Mouse (Mus musculus) embryonic facial prominence, embryonic 13.5 days (tissue): ENCODE results near the gene Sox5. TPM values are rescaled to one million over a fixed set of nuclear protein-coding genes. Genes with fewer than 3 reads are reported as not detected.

ENCODE experiments used
- ATAC-seq: fragments of 200-750 bp; cut with Nextera tagmentation; 2 replicates; pipeline ENCODE4 v1.8.0; 2017; ENCODE audit warnings: low read depth; ENCODE audit not compliant: insufficient number of reproducible peaks, insufficient read depth, low FRiP score, low TSS enrichment
- H3K27ac ChIP-seq: fragments of 300-500 bp; sonication (generic); 2 replicates; pipeline ENCODE4 v1.5.1; 2015; ENCODE audit warnings: moderate library complexity, mild to moderate bottlenecking, inconsistent platforms
- H3K27me3 ChIP-seq: fragments of 300-500 bp; sonication (generic); 2 replicates; pipeline ENCODE4 v1.6.1; 2015; ENCODE audit warnings: mild to moderate bottlenecking, inconsistent platforms
- H3K36me3 ChIP-seq: fragments of 300-500 bp; sonication (generic); 2 replicates; pipeline ENCODE4 v1.6.1; 2015; ENCODE audit warnings: mild to moderate bottlenecking, inconsistent platforms
- H3K4me1 ChIP-seq: fragments of 300-500 bp; sonication (generic); 2 replicates; pipeline ENCODE4 v1.6.1; 2015; ENCODE audit warnings: inconsistent platforms
- H3K4me2 ChIP-seq: fragments of 300-500 bp; sonication (generic); 2 replicates; pipeline ENCODE4 v1.6.1; 2015; ENCODE audit warnings: moderate library complexity, mild to moderate bottlenecking, inconsistent platforms
- H3K4me3 ChIP-seq: fragments of 300-500 bp; sonication (generic); 2 replicates; pipeline ENCODE4 v1.5.1; 2015; ENCODE audit warnings: mild to moderate bottlenecking, inconsistent platforms
- H3K9ac ChIP-seq: fragments of 300-500 bp; sonication (generic); 2 replicates; pipeline ENCODE4 v1.6.1; 2015; ENCODE audit warnings: mild to moderate bottlenecking, inconsistent platforms
- H3K9me3 ChIP-seq: fragments of 300-500 bp; sonication (generic); 2 replicates; pipeline ENCODE4 v1.6.1; 2016; ENCODE audit warnings: inconsistent platforms
- WGBS: fragments of 180-500 bp; shearing (Covaris S2); methylation state at CpG from one replicate; pipeline ENCODE4 v1.1.7; 2015; ENCODE audit warnings: mixed read lengths; 5-methylcytosine and 5-hydroxymethylcytosine counted together
- polyA plus RNA-seq: library from polyadenylated mRNA; unstranded; fragments of >200 nt; fragmentation: Nextera tagmentation; extraction: Ambion mirVana; gene quantifications from 2 replicates; pipeline ENCODE4 v1.2.1, GENCODE M21; 2015

Gene Sox5
- 55.6 and 71.6 TPM in 2 replicates for polyA plus RNA-seq

DNA sequence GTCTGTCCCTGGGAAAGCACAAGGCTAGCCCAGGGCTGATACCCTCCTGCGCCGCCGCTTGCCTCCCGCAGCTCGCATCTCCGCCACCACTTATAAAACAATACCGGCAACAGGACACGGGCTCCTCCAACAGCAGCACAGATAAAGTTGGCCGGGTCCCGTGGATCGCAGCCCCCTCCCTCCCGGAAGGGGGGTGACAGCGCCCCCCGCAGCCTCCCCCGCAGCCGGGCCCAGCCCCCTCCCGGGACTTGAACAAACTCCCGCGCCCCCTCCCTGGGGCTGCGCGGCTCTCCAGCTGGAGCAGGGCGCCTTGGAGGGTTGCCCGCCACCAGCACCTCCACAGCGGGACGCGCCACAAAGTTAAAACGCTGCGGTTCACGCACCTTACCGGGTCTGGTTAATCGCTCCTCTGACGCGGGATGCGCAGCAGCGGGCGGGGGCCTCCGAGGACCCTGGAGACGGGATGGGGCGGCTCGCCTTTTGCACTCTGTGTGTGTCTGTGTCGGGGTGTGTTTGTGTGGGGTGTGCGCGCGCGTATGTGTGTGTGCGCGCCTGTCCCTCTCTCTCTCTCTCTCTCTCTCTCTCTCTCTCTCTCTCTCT is at the start of gene Sox5:
Gene Sox5, minus strand, starts transcription at position 547 of the 600 bp plus-strand sequence.
- ATAC-seq, result peak; percentile 49; the same call in 1 of the 2 replicates
- Histone ChIP-seq H3K27ac (peak within 1 kb of the TSS; percentile 39; the same call in 1 of the 2 replicates), H3K27me3 (peaks cover 47% of the 10 kb centered on the region), H3K4me3 (peak within 1 kb of the TSS; percentile 76), H3K9me3 (no peaks in the 10 kb centered on the region), H3K4me1 (peaks cover 18% of the 10 kb centered on the region), H3K36me3 (no peaks in the 10 kb centered on the region), H3K9ac (peak within 1 kb of the TSS; percentile 76), H3K4me2 (peak within 1 kb of the TSS; percentile 94)
- WGBS, result under 1% methylated on average over 42 of the region's 47 CpGs

GRCm38 (mm10) chr6:144825018-144825602 is 43.3 kb upstream of the Sox5 start:
- H3K36me3 ChIP-seq, result no peaks in the 10 kb centered on the region
- H3K4me2 ChIP-seq, result no peak overlapping the region
- H3K9ac ChIP-seq, result no peak overlapping the region
- no peak for ATAC-seq
- WGBS, result 94% methylated on average over 6 of the region's 6 CpGs
- no peak overlapping the region for H3K4me3 ChIP-seq
- H3K9me3 ChIP-seq, result no peaks in the 10 kb centered on the region
- H3K27ac ChIP-seq, result no peak overlapping the region
- 0 out of 2 replicates have a peak, but pooled peaks cover 9% of the 10 kb centered on the region for H3K27me3 ChIP-seq
- H3K4me1 ChIP-seq, result no peaks in the 10 kb centered on the region

DNA sequence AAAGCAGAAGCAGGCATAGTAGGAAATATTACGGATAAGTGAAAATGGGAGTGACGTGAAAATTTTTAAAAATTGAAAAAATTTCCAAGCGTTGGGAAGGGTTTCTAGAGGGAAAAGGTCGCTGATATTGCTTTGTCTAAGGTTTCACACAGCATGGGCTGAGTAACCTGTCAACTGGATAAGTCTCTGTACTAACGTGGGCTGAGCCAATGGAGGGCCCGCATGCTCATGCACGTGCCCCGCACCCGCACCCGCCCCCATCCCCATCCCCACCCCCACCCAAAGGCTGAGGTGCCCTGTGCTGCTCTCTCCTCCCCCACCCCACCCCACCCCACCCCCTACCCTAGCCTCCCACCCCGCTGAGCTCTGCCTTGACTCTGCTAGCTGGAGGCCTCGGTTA is 42.4 kb upstream of the Sox5 start:
- Histone ChIP-seq H3K9ac (no peak overlapping the region), H3K27me3 (0 out of 2 replicates have a peak, but pooled peaks cover 9% of the 10 kb centered on the region), H3K36me3 (no peaks in the 10 kb centered on the region), H3K4me2 (no peak overlapping the region), H3K9me3 (no peaks in the 10 kb centered on the region), H3K4me3 (no peak overlapping the region), H3K27ac (no peak overlapping the region), H3K4me1 (no peaks in the 10 kb centered on the region)
- 64% methylated on average over 12 of the region's 12 CpGs for WGBS
- no peak for ATAC-seq

GRCm38 (mm10) chr6:144822594-144822993 is 40.8 kb upstream of the Sox5 start:
- Histone ChIP-seq H3K4me3 (no peak overlapping the region), H3K4me1 (no peaks in the 10 kb centered on the region), H3K9me3 (no peaks in the 10 kb centered on the region), H3K27ac (no peak overlapping the region), H3K27me3 (0 out of 2 replicates have a peak, but pooled peaks cover 15% of the 10 kb centered on the region), H3K4me2 (no peak overlapping the region), H3K9ac (no peak overlapping the region), H3K36me3 (no peaks in the 10 kb centered on the region)
- WGBS, result 55% methylated on average over 14 of the region's 14 CpGs
- no peak for ATAC-seq

- no peak overlapping the region for H3K27ac ChIP-seq
- no peak for ATAC-seq
- 0 out of 2 replicates have a peak, but pooled peaks cover 15% of the 10 kb centered on the region for H3K27me3 ChIP-seq
- no peak overlapping the region for H3K4me2 ChIP-seq
- H3K9ac ChIP-seq, result no peak overlapping the region
- no peaks in the 10 kb centered on the region for H3K36me3 ChIP-seq
- 78% methylated on average over 6 of the region's 6 CpGs for WGBS
- no peak overlapping the region for H3K4me3 ChIP-seq
- no peaks in the 10 kb centered on the region for H3K4me1 ChIP-seq
- no peaks in the 10 kb centered on the region for H3K9me3 ChIP-seq
These were observed 39.2 kb upstream of the Sox5 start for GRCm38 (mm10) chr6:144821019-144821418.

GRCm38 (mm10) chr6:144818016-144818415 is 36.2 kb upstream of the Sox5 start:
- peaks cover 20% of the 10 kb centered on the region; the same call in 1 of the 2 replicates for H3K27me3 ChIP-seq
- no peak overlapping the region for H3K27ac ChIP-seq
- no peaks in the 10 kb centered on the region for H3K36me3 ChIP-seq
- no peak for ATAC-seq
- no peak overlapping the region for H3K4me2 ChIP-seq
- H3K4me3 ChIP-seq, result no peak overlapping the region
- H3K4me1 ChIP-seq, result no peaks in the 10 kb centered on the region
- no peaks in the 10 kb centered on the region for H3K9me3 ChIP-seq
- H3K9ac ChIP-seq, result no peak overlapping the region
- WGBS, result 87% methylated on average over 4 of the region's 4 CpGs

- Histone ChIP-seq H3K36me3 (no peaks in the 10 kb centered on the region), H3K27me3 (peaks cover 20% of the 10 kb centered on the region; the same call in 1 of the 2 replicates), H3K9ac (no peak overlapping the region), H3K4me1 (no peaks in the 10 kb centered on the region), H3K27ac (no peak overlapping the region), H3K4me3 (no peak overlapping the region), H3K9me3 (no peaks in the 10 kb centered on the region), H3K4me2 (no peak overlapping the region)
- 68% methylated on average over 5 of the region's 5 CpGs for WGBS
- no peak for ATAC-seq
These were observed 35.7 kb upstream of the Sox5 start for GRCm38 (mm10) chr6:144817329-144817932.

- Histone ChIP-seq H3K36me3 (no peaks in the 10 kb centered on the region), H3K4me3 (no peak overlapping the region), H3K27me3 (peaks cover 13% of the 10 kb centered on the region; the same call in 1 of the 2 replicates), H3K4me1 (no peaks in the 10 kb centered on the region), H3K9ac (no peak overlapping the region), H3K4me2 (no peak overlapping the region), H3K9me3 (no peaks in the 10 kb centered on the region), H3K27ac (no peak overlapping the region)
- WGBS, result 67% methylated on average over 5 of the region's 5 CpGs
- ATAC-seq, result no peak
These were observed 33.8 kb upstream of the Sox5 start for GRCm38 (mm10) chr6:144815542-144815941.

DNA sequence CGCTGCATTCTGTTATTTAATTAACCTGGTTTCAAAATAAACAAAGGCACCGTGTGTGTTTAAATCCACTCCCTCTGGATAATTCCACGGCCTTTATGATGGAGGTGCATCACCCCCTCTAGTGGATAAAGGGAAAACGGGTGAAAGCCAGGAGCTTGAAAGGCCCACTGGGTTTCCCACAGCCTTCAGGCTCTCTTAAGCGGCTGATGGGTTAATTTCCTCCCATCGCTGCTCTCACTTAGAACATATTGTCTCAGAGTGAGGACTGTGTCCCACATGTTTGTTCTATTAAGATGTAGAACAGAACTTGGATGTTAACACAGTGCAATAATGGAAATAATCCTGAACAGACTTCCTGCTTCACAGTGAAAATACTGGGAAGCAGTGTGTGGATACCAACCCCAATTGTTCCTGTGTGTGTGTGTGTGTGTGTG is 33.2 kb upstream of the Sox5 start:
- Histone ChIP-seq H3K36me3 (no peaks in the 10 kb centered on the region), H3K4me1 (no peaks in the 10 kb centered on the region), H3K9ac (no peak overlapping the region), H3K9me3 (no peaks in the 10 kb centered on the region), H3K27ac (no peak overlapping the region), H3K27me3 (peaks cover 11% of the 10 kb centered on the region; the same call in 1 of the 2 replicates), H3K4me3 (no peak overlapping the region), H3K4me2 (no peak overlapping the region)
- ATAC-seq, result no peak
- 7% methylated on average over 6 of the region's 6 CpGs for WGBS

- ATAC-seq, result no peak
- Histone ChIP-seq H3K9ac (no peak overlapping the region), H3K9me3 (peaks cover 8% of the 10 kb centered on the region), H3K4me2 (no peak overlapping the region), H3K27ac (no peak overlapping the region), H3K4me1 (no peaks in the 10 kb centered on the region), H3K36me3 (no peaks in the 10 kb centered on the region), H3K4me3 (no peak overlapping the region), H3K27me3 (peaks cover 13% of the 10 kb centered on the region; the same call in 1 of the 2 replicates)
- 74% methylated on average over 5 of the region's 5 CpGs for WGBS
These were observed 22.5 kb upstream of the Sox5 start for GRCm38 (mm10) chr6:144804321-144804720.

DNA sequence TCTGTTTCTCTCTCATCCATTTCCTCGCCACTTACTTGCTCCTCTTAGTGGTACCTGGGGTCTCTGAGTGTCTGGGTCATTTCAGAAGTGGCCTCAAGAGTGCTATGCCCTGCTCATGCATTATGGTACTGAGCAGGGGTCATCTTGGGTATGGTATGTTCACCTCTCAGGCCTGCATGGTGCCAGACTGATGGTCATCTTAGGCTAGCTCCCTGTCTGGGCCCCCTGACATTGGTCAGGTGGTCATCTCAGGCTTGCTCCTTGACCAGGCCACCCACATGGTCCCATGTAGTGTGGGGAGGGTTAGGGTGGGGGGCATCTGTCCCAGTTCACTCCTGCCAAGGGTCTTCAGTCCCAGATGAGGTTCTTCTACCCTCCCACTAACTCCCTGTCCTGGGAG is 21.3 kb upstream of the Sox5 start:
- Histone ChIP-seq H3K4me1 (no peaks in the 10 kb centered on the region), H3K27me3 (peaks cover 7% of the 10 kb centered on the region; the same call in 1 of the 2 replicates), H3K9ac (no peak overlapping the region), H3K36me3 (no peaks in the 10 kb centered on the region), H3K27ac (no peak overlapping the region), H3K9me3 (peaks cover 8% of the 10 kb centered on the region), H3K4me3 (no peak overlapping the region), H3K4me2 (no peak overlapping the region)
- 87% methylated on average over 1 of the region's 1 CpGs for WGBS
- no peak for ATAC-seq

GRCm38 (mm10) chr6:144794356-144794755 is 12.6 kb upstream of the Sox5 start:
- H3K4me1 ChIP-seq, result no peaks in the 10 kb centered on the region
- no peaks in the 10 kb centered on the region for H3K36me3 ChIP-seq
- H3K4me2 ChIP-seq, result no peak overlapping the region
- no peak overlapping the region for H3K27ac ChIP-seq
- H3K9ac ChIP-seq, result no peak overlapping the region
- no peak overlapping the region for H3K4me3 ChIP-seq
- H3K9me3 ChIP-seq, result no peaks in the 10 kb centered on the region
- WGBS, result 74% methylated on average over 3 of the region's 3 CpGs
- peaks cover 41% of the 10 kb centered on the region for H3K27me3 ChIP-seq
- no peak for ATAC-seq
